Mouse (Mus musculus) cerebellum, postnatal 25 days (tissue): ENCODE results near the gene Khdc4.

Experiments used
- DNase-seq, 2 experiments: peaks; one replicate each; pipeline ENCODE4 v3.0.0; 2021; ENCODE audit warnings: mixed read lengths in 2 of 2

Gene Khdc4

GRCm38 (mm10) chr3:88738641-88739040 lies 53.0 kb downstream of the Khdc4 start:
- DNase-seq: peak; percentile 59 to 76

- no peak for DNase-seq
Measured at GRCm38 (mm10) chr3:88740147-88740546, 54.5 kb downstream of the Khdc4 start.

GRCm38 (mm10) chr3:88745534-88745933 lies 59.9 kb downstream of the Khdc4 start:
- DNase-seq: peak in 1 of 2 experiments; percentile 36

- no peak for DNase-seq
Measured at GRCm38 (mm10) chr3:88746139-88746870, 60.7 kb downstream of the Khdc4 start.

- DNase-seq: no peak
Measured at GRCm38 (mm10) chr3:88746871-88747231, 61.2 kb downstream of the Khdc4 start.

GRCm38 (mm10) chr3:88754283-88754682 lies 68.7 kb downstream of the Khdc4 start:
- no peak for DNase-seq

GRCm38 (mm10) chr3:88755541-88755940 lies 69.9 kb downstream of the Khdc4 start:
- no peak for DNase-seq

- no peak for DNase-seq
Measured at GRCm38 (mm10) chr3:88756276-88756675, 70.7 kb downstream of the Khdc4 start.

GRCm38 (mm10) chr3:88758045-88758500 lies 72.5 kb downstream of the Khdc4 start:
- DNase-seq: peak; percentile 67 to 80

- DNase-seq: no peak
Measured at GRCm38 (mm10) chr3:88761619-88762018, 76.0 kb downstream of the Khdc4 start.

GRCm38 (mm10) chr3:88762401-88762831 lies 76.8 kb downstream of the Khdc4 start:
- peak in 1 of 2 experiments; percentile 45 for DNase-seq
